Mouse (Mus musculus) B cell, adult 2 months (primary cell): ENCODE data around the gene Trpm1.

Experiments used
- DNase-seq, 2 experiments: peaks; one replicate each; pipeline ENCODE4 v3.0.0; 2022

Gene Trpm1

GRCm38 (mm10) chr7:64296286-64297010 lies 142.8 kb downstream of the Trpm1 start:
- no peak for DNase-seq

- DNase-seq = no peak
Measured at GRCm38 (mm10) chr7:64310241-64310640, 156.6 kb downstream of the Trpm1 start.

GRCm38 (mm10) chr7:64310756-64311155 lies 157.1 kb downstream of the Trpm1 start:
- DNase-seq = no peak

GRCm38 (mm10) chr7:64312811-64313210 lies 159.2 kb downstream of the Trpm1 start:
- DNase-seq = no peak
